In genomic region chr1:36539186-36539585, GRCm38 (mm10) we compare ENCODE assay signal across 10 mouse cellular contexts. TPM values are rescaled to one million over a fixed set of nuclear protein-coding genes. Genes with fewer than 3 reads are reported as not detected.
DNase-seq lines count a peak whose midpoint lies in the region; ATAC-seq and TF ChIP-seq lines count a peak whose summit lies in the region.
"Had no signal": no experiment of that assay in that cellular context is flagged by ENCODE, and none has a peak within 500 bp of the region (broad histone marks: within the 10 kb centered on the region; RNA-seq: fewer than 3 reads in every experiment).

Gene Gm42417 (minus strand): TSS chr1:36539429.

- no peaks in the 10 kb centered on the region; a peak in 1 of 4 replicates for H3K4me1 ChIP-seq in liver, embryonic 14.5 days (replicated peaks; ENCODE audit: control insufficient read depth in 2 of 2, insufficient read depth in 2 of 2, low read length in 1 of 2)

- WGBS in liver, embryonic 14.5 days (ENCODE audit: insufficient replicate concordance): 71% methylated on average over 9 of the region's 9 CpGs

- H3K4me2 ChIP-seq in liver, embryonic 14.5 days (ENCODE audit: low read depth): no peak within 1 kb of the TSS

- no peaks in the 10 kb centered on the region for H3K27me3 ChIP-seq in liver, embryonic 14.5 days (ENCODE audit: control insufficient read depth, insufficient read depth, low read length)

- intact Hi-C loops in heart, postnatal 10 days (cut with DNase I): no loop called here

- DNase-seq in MN1 (ENCODE audit: low spot score): peak; percentile 92
- peak; percentile 41 for DNase-seq in embryo, embryonic 10.5 days (ENCODE audit: low spot score)
- peak; percentile 90 to 92 for DNase-seq in heart, postnatal 10 days
- peak in 1 of 3 experiments; percentile 36 for DNase-seq in liver, embryonic 14.5 days (ENCODE audit: low read depth in 3 of 3, low spot score in 3 of 3)
- no peak for DNase-seq in right cerebral cortex, postnatal 10 days (ENCODE audit: low spot score in 2 of 2)
- no peak for DNase-seq in thymus, postnatal 25 days
- no peak for DNase-seq in cerebellum, adult 11 months
- DNase-seq in layer of hippocampus, adult 9-11 months: no peak
- DNase-seq: cerebellum, postnatal 14 days had no signal

- TF ChIP-seq CTCF in liver, embryonic 14.5 days (IDR thresholded peaks at IDR 0.05; ENCODE audit: low read depth): peak; percentile 5; the same call in 1 of the 2 replicates

- H3K4me3 ChIP-seq in liver, embryonic 14.5 days (ENCODE audit: insufficient read depth in 1 of 2, low read depth in 2 of 2, low read length in 2 of 2): no peak within 1 kb of the TSS

- H3K36me3 ChIP-seq in liver, embryonic 14.5 days (replicated peaks; ENCODE audit: control insufficient read depth, insufficient read depth, low read depth): no peaks in the 10 kb centered on the region

- H3K9me3 ChIP-seq in liver, embryonic 14.5 days (ENCODE audit: control insufficient read depth, low read length): no peaks in the 10 kb centered on the region

- peak; percentile 78 for ATAC-seq in liver, embryonic 14.5 days (ENCODE audit: insufficient read depth)

- no peak for TF ChIP-seq EP300 in liver, embryonic 14.5 days (IDR thresholded peaks at IDR 0.05; ENCODE audit: low read depth)

- H3K9ac ChIP-seq in liver, embryonic 14.5 days (replicated peaks): no peak within 1 kb of the TSS

- H3K27ac ChIP-seq in liver, embryonic 14.5 days: no peak within 1 kb of the TSS

RNA-seq across cellular contexts. Expression of gene Gm42417, which starts in this region (rescaled TPM):
- total RNA-seq in heart, postnatal 10 days (2021): 100 to 1,000 TPM in 1 of 2 experiments, 10 to 100 TPM in 1; 90.6 to 123 TPM
- not detected in 2 replicates for polyA plus RNA-seq in liver, embryonic 14.5 days (2012; rRNA removed)
- not detected in 2 replicates for polyA plus RNA-seq in liver, embryonic 14.5 days (2014; fragmentation: Nextera tagmentation; extraction: Ambion mirVana)
- polyA plus RNA-seq: small intestine, adult 2 months had no signal

Comparison
In these comparisons a context has a peak if more than half of its experiments do, and no peak if none do; other contexts are left out.
1. Peak in ATAC-seq in liver, embryonic 14.5 days; RNA of the gene not detected or under 1 TPM.
2. DNase-seq: peak in MN1 (single experiment), embryo, embryonic 10.5 days (single experiment) and heart, postnatal 10 days (2 of 2); none in right cerebral cortex, postnatal 10 days (0 of 2), thymus, postnatal 25 days (single experiment), cerebellum, adult 11 months (single experiment) and layer of hippocampus, adult 9-11 months (single experiment).